Mouse (Mus musculus) MN1 (cell line): ENCODE results near the gene Tmem106c.

Experiments
- DNase-seq: peaks from one replicate; pipeline ENCODE4 v3.0.0-alpha.2; 2016; ENCODE audit warnings: low spot score

The Tmem106c gene

GRCm38 (mm10) chr15:97963989-97964835, at the start of gene Tmem106c:
TSS of gene Tmem106c (plus strand) at chr15:97964200.
- peak; percentile 97 for DNase-seq

- DNase-seq, result peak; percentile 64
These were observed 49.7 kb upstream of the Tmem106c start for GRCm38 (mm10) chr15:97914331-97914747.

- DNase-seq, result no peak
These were observed 46.0 kb upstream of the Tmem106c start for GRCm38 (mm10) chr15:97917994-97918393.

- no peak for DNase-seq
These were observed 44.8 kb upstream of the Tmem106c start for GRCm38 (mm10) chr15:97919217-97919616.

GRCm38 (mm10) chr15:97920306-97920705, 43.7 kb upstream of the Tmem106c start:
- DNase-seq, result no peak

GRCm38 (mm10) chr15:97921796-97922195, 42.2 kb upstream of the Tmem106c start:
- no peak for DNase-seq

- DNase-seq, result no peak
These were observed 41.6 kb upstream of the Tmem106c start for GRCm38 (mm10) chr15:97922421-97922820.

GRCm38 (mm10) chr15:97927018-97927417, 37.0 kb upstream of the Tmem106c start:
- peak; percentile 36 for DNase-seq

GRCm38 (mm10) chr15:97927821-97928220, 36.2 kb upstream of the Tmem106c start:
- no peak for DNase-seq

- DNase-seq, result no peak
These were observed 34.7 kb upstream of the Tmem106c start for GRCm38 (mm10) chr15:97929259-97929824.

GRCm38 (mm10) chr15:97932441-97932840, 31.6 kb upstream of the Tmem106c start:
- no peak for DNase-seq

GRCm38 (mm10) chr15:97938580-97938979, 25.4 kb upstream of the Tmem106c start:
- peak; percentile 59 for DNase-seq

GRCm38 (mm10) chr15:97940088-97940487, 23.9 kb upstream of the Tmem106c start:
- no peak for DNase-seq

GRCm38 (mm10) chr15:97941306-97941705, 22.7 kb upstream of the Tmem106c start:
- DNase-seq, result no peak

GRCm38 (mm10) chr15:97942538-97942937, 21.5 kb upstream of the Tmem106c start:
- no peak for DNase-seq

GRCm38 (mm10) chr15:97943356-97943755, 20.6 kb upstream of the Tmem106c start:
- no peak for DNase-seq

- DNase-seq, result no peak
These were observed 19.0 kb upstream of the Tmem106c start for GRCm38 (mm10) chr15:97944919-97945574.

GRCm38 (mm10) chr15:97945656-97946315, 18.2 kb upstream of the Tmem106c start:
- DNase-seq, result no peak

- no peak for DNase-seq
These were observed 15.3 kb upstream of the Tmem106c start for GRCm38 (mm10) chr15:97948720-97949119.

GRCm38 (mm10) chr15:97949706-97950105, 14.3 kb upstream of the Tmem106c start:
- no peak for DNase-seq

GRCm38 (mm10) chr15:97950240-97950639, 13.8 kb upstream of the Tmem106c start:
- DNase-seq, result no peak

GRCm38 (mm10) chr15:97952137-97952888, 11.7 kb upstream of the Tmem106c start:
- peak; percentile 87 for DNase-seq
